Mouse (Mus musculus): Measurements from ENCODE around the gene Zfp37. TPM values are rescaled to one million over a fixed set of nuclear protein-coding genes. Genes with fewer than 3 reads are reported as not detected.

Zfp37 gene
- polyA plus RNA-seq, 1 experiment = 0.19 TPM

- no peak for TF ChIP-seq CTCF (IDR thresholded peaks at IDR 0.05; ENCODE audit: extremely low read depth, insufficient read length, insufficient replicate concordance, low read depth, low read length)
- no peak for TF ChIP-seq POLR2A (IDR thresholded peaks at IDR 0.05; ENCODE audit: low read depth, low read length)
- H3K27ac ChIP-seq (ENCODE audit: insufficient read depth, low read depth, low read length) = no peak overlapping the region
- no peak overlapping the region for H3K4me3 ChIP-seq (ENCODE audit: low read depth, low read length)
- H3K27me3 ChIP-seq (ENCODE audit: control insufficient read depth, insufficient read depth, low read length) = no peaks in the 10 kb centered on the region; the same call in 1 of the 2 replicates
- H3K4me1 ChIP-seq (ENCODE audit: control insufficient read depth, insufficient read depth, insufficient read length, low read length) = peaks cover 3% of the 10 kb centered on the region; the same call in 1 of the 2 replicates
- H3K36me3 ChIP-seq (ENCODE audit: control insufficient read depth, insufficient read depth, low read length) = no peaks in the 10 kb centered on the region
- 34% methylated on average over 2 of the region's 2 CpGs for WGBS
Observed at GRCm38 (mm10) chr4:62213490-62213889, 17.4 kb downstream of the Zfp37 start.

- Histone ChIP-seq H3K27ac (ENCODE audit: insufficient read depth, low read depth, low read length) (no peak overlapping the region), H3K4me3 (ENCODE audit: low read depth, low read length) (no peak overlapping the region), H3K36me3 (ENCODE audit: control insufficient read depth, insufficient read depth, low read length) (no peaks in the 10 kb centered on the region), H3K4me1 (ENCODE audit: control insufficient read depth, insufficient read depth, insufficient read length, low read length) (peaks cover 3% of the 10 kb centered on the region; the same call in 1 of the 2 replicates), H3K27me3 (ENCODE audit: control insufficient read depth, insufficient read depth, low read length) (no peaks in the 10 kb centered on the region; the same call in 1 of the 2 replicates)
- TF ChIP-seq POLR2A (IDR thresholded peaks at IDR 0.05; ENCODE audit: low read depth, low read length) (no peak), CTCF (IDR thresholded peaks at IDR 0.05; ENCODE audit: extremely low read depth, insufficient read length, insufficient replicate concordance, low read depth, low read length) (no peak)
- WGBS = 50% methylated on average over 4 of the region's 4 CpGs
Observed at GRCm38 (mm10) chr4:62210035-62210434, 20.8 kb downstream of the Zfp37 start.

DNA sequence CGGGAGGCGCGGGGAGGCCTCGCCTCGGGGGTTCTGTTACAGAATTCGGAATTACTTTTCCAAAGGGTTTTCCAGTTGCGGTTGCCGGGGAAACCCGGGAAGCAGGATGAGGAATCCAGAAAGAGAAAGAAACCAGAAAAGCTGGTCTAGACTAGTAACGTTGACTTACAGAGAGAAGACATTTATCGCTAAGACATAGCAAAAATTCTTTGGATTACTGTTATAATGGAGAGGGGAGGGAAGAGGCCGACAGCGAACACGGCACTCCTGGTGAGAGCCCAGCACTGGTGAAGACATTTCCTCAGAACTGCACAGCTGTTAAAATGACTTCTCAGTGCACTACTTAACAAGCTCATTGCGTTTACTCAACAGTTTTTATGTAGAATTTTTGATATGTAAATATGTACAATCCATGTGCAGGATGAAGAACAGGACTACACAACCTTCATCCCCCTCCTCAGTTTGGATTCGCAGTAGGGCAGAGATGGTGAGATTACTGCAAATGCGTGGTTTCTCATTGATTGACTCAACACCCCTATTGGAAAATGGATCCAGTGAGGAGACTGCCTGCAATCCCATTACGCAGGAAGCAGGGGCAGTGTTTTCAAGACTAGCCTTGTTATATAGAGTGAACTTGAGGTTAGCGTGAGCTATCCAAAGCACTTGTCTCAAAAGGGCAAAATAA, 22.0 kb downstream of the Zfp37 start:
- Histone ChIP-seq H3K4me1 (ENCODE audit: control insufficient read depth, insufficient read depth, insufficient read length, low read length) (peaks cover 3% of the 10 kb centered on the region; the same call in 1 of the 2 replicates), H3K4me3 (ENCODE audit: low read depth, low read length) (peak overlapping the region; percentile 92), H3K36me3 (ENCODE audit: control insufficient read depth, insufficient read depth, low read length) (no peaks in the 10 kb centered on the region), H3K27ac (ENCODE audit: insufficient read depth, low read depth, low read length) (peak overlapping the region; percentile 17; the same call in 1 of the 2 replicates), H3K27me3 (ENCODE audit: control insufficient read depth, insufficient read depth, low read length) (no peaks in the 10 kb centered on the region; the same call in 1 of the 2 replicates)
- TF ChIP-seq POLR2A (IDR thresholded peaks at IDR 0.05; ENCODE audit: low read depth, low read length) (no peak), CTCF (IDR thresholded peaks at IDR 0.05; ENCODE audit: extremely low read depth, insufficient read length, insufficient replicate concordance, low read depth, low read length) (no peak)
- WGBS = 6% methylated on average over 19 of the region's 19 CpGs

DNA sequence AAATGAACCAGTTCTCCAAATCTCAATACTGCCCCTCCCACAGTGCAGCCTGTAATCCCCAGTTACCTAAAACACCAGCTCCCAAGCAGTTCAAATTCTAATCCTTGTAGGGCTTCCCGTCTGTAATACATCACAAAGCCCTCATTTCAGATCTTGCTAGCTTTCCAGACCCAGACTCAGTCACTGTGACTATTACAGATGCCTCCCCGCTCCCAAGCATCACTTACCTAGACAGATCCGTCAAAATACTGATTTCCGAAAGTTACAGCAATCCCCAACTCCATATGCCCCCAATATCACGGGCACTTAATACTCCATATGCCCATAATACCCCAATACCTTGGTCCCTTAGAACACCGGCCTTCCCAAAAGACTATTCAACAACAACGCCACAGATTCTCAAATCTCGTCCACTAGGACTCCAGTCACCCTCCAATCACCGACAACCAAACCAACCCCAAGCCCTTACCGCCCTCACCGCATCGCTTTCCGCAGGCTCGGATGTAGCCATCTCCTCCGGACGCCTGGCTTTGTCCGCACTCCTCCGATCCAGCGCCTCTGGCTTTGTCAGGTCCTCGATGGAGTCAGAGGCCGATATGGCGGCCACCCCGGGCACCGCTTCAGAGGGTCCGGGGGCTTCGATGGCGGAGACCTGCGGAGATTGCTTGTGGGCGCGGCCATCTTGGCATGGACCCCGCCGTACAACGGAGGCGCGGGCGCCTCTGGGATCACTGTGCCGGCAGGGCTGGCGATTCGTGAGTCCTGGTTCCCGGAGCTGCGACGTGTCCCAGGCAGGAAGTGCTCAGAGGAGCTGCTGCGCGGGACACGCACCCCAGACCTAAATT, 22.8 kb downstream of the Zfp37 start:
- 4% methylated on average over 45 of the region's 45 CpGs for WGBS
- peak overlapping the region; percentile 17; the same call in 1 of the 2 replicates for H3K27ac ChIP-seq (ENCODE audit: insufficient read depth, low read depth, low read length)
- no peaks in the 10 kb centered on the region; the same call in 1 of the 2 replicates for H3K27me3 ChIP-seq (ENCODE audit: control insufficient read depth, insufficient read depth, low read length)
- peak overlapping the region; percentile 92 for H3K4me3 ChIP-seq (ENCODE audit: low read depth, low read length)
- H3K36me3 ChIP-seq (ENCODE audit: control insufficient read depth, insufficient read depth, low read length) = 0 out of 2 replicates have a peak, but pooled peaks cover 3% of the 10 kb centered on the region
- H3K4me1 ChIP-seq (ENCODE audit: control insufficient read depth, insufficient read depth, insufficient read length, low read length) = peaks cover 3% of the 10 kb centered on the region; the same call in 1 of the 2 replicates
- TF ChIP-seq POLR2A (IDR thresholded peaks at IDR 0.05; ENCODE audit: low read depth, low read length) (no peak), CTCF (IDR thresholded peaks at IDR 0.05; ENCODE audit: extremely low read depth, insufficient read length, insufficient replicate concordance, low read depth, low read length) (no peak)

DNA sequence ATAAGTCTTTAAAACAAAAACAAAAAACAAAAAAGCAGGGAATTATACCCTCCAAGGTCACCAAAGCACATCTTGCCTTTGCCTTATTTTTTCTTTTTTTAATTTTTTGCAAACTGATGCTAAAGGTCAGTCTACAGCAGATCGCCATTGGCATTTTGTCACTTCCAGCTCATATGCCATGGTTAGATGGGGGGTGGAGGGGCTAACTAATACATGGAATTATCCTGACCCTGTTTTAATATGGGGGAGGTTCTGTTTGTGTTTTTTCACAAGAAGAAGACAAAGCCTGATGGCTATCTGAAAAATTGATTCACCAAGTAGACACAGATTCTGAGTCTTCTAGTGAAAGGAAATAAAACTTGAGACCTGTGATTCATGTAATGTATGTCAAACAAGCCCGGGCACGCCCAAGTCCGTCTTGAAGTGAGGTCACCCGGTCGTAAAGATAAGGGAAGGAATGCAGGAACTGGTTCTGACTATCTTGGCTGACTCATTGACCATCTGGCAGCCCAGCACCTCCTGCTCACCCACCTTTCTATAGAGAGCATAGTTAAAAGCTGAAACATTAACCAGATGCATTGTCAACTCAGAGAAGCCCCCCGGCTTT, 30.8 kb downstream of the Zfp37 start:
- Histone ChIP-seq H3K27ac (ENCODE audit: insufficient read depth, low read depth, low read length) (no peak overlapping the region), H3K4me1 (ENCODE audit: control insufficient read depth, insufficient read depth, insufficient read length, low read length) (no peaks in the 10 kb centered on the region), H3K27me3 (ENCODE audit: control insufficient read depth, insufficient read depth, low read length) (no peaks in the 10 kb centered on the region), H3K36me3 (ENCODE audit: control insufficient read depth, insufficient read depth, low read length) (peaks cover 3% of the 10 kb centered on the region; the same call in 1 of the 2 replicates), H3K4me3 (ENCODE audit: low read depth, low read length) (no peak overlapping the region)
- TF ChIP-seq POLR2A (IDR thresholded peaks at IDR 0.05; ENCODE audit: low read depth, low read length) (no peak), CTCF (IDR thresholded peaks at IDR 0.05; ENCODE audit: extremely low read depth, insufficient read length, insufficient replicate concordance, low read depth, low read length) (no peak)
- WGBS = 44% methylated on average over 7 of the region's 7 CpGs

DNA sequence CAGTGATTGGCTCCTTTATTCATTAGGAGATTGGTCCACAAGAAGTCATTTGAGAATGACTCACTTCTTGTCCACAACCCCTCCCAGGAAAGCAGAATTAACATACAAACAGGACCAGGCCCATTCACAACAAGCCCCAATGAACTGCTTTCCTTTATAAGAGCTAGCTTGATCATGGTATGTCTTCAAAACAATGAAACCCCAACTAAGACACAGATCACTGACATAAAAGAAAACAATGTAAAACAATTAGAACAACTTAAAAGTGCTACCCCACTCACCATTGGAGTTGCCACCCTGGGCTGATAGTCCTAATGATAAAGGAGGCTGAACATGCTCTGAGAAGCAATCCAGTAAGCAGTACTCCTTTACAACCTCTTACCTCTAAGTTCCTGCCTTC, 42.1 kb downstream of the Zfp37 start:
- TF ChIP-seq CTCF (IDR thresholded peaks at IDR 0.05; ENCODE audit: extremely low read depth, insufficient read length, insufficient replicate concordance, low read depth, low read length) (no peak), POLR2A (IDR thresholded peaks at IDR 0.05; ENCODE audit: low read depth, low read length) (no peak)
- Histone ChIP-seq H3K27me3 (ENCODE audit: control insufficient read depth, insufficient read depth, low read length) (no peaks in the 10 kb centered on the region), H3K27ac (ENCODE audit: insufficient read depth, low read depth, low read length) (no peak overlapping the region), H3K4me1 (ENCODE audit: control insufficient read depth, insufficient read depth, insufficient read length, low read length) (no peaks in the 10 kb centered on the region), H3K4me3 (ENCODE audit: low read depth, low read length) (no peak overlapping the region), H3K36me3 (ENCODE audit: control insufficient read depth, insufficient read depth, low read length) (peaks cover 6% of the 10 kb centered on the region)
